24 mouse cellular contexts compared by ENCODE assay signal in the genomic region with DNA sequence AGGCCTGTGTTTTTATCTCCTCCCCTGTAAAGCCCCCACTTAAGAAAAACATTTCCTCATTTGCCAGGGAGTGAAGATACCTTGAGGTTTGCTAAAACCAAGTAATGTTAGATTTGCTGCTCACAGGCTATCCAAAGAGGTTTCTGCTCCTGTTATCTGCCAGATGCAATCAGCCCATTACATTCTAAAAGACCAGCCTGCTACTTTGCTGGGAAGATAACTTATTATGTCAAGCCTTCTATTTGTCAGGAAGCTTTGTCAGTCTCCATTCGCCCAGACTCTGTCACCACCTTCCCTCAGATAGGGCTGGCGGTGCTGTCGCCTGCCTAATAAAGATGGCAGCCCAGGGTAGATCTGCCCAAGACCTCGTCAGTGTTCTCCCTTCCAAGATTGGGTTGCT. TPM values are rescaled to one million over a fixed set of nuclear protein-coding genes. Genes with fewer than 3 reads are reported as not detected.
A peak's percentile ranks its signal among the peaks of the same experiment; 100 is the strongest.
DNase-seq lines count a peak whose midpoint lies in the region; ATAC-seq and TF ChIP-seq lines count a peak whose summit lies in the region.
"Had no signal": no experiment of that assay in that cellular context is flagged by ENCODE, and none has a peak within 500 bp of the region (broad histone marks: within the 10 kb centered on the region; RNA-seq: fewer than 3 reads in every experiment).

No protein-coding gene starts in this region.

- no peaks in the 10 kb centered on the region for H3K27me3 ChIP-seq in heart, embryonic 12.5 days (replicated peaks)
- no peaks in the 10 kb centered on the region for H3K27me3 ChIP-seq in liver, embryonic 15.5 days
- H3K27me3 ChIP-seq in cerebellum, adult 2 months (ENCODE audit: control insufficient read depth, insufficient read depth, low read length), result no peaks in the 10 kb centered on the region
- H3K27me3 ChIP-seq: forebrain, embryonic 15.5 days; midbrain, embryonic 12.5 days had no signal

- DNase-seq in heart, postnatal 4 days, result no peak
- DNase-seq in layer of hippocampus, adult 2 months (ENCODE audit: low spot score in 2 of 2), result no peak
- no peak for DNase-seq in layer of hippocampus, adult 9-11 months
- DNase-seq in MN1 (ENCODE audit: low spot score), result peak; percentile 32
- no peak for DNase-seq in kidney, postnatal 36 days
- no peak for DNase-seq in cerebellum, adult 2 months
- DNase-seq: adrenal gland, adult 8-10 months; cerebellum, adult 11-12 months; cerebellum, postnatal 14 days; gastrocnemius, postnatal 10 days; kidney, postnatal 4 days; left cerebral cortex, postnatal 4 days; lung, adult 18-20 months; lung, postnatal 10 days; thymus, adult 2 months; thymus, postnatal 4 days had no signal

- no peak for ATAC-seq in heart, embryonic 12.5 days (ENCODE audit: insufficient number of reproducible peaks, low FRiP score)
- peak; percentile 47; the same call in 1 of the 2 replicates for ATAC-seq in liver, embryonic 15.5 days (ENCODE audit: insufficient read depth)
- ATAC-seq: forebrain, embryonic 15.5 days; intestine, postnatal 0 days had no signal

- WGBS in heart, embryonic 12.5 days, result 16% methylated on average over 4 of the region's 4 CpGs
- WGBS in liver, embryonic 15.5 days (ENCODE audit: insufficient replicate concordance), result 19% methylated on average over 4 of the region's 4 CpGs
- 93% methylated on average over 4 of the region's 4 CpGs for WGBS in cerebellum, adult 2 months

- TF ChIP-seq CTCF in layer of hippocampus, adult 2 months (conservative IDR thresholded peaks at IDR 0.05), result no peak
- no peak for TF ChIP-seq CTCF in cerebellum, adult 2 months (IDR thresholded peaks at IDR 0.05; ENCODE audit: borderline replicate concordance, insufficient read depth, low read depth, low read length)

- no peak for TF ChIP-seq POLR2A in cerebellum, adult 2 months (IDR thresholded peaks at IDR 0.05; ENCODE audit: borderline replicate concordance, insufficient read depth, low read length)

- H3K4me1 ChIP-seq in heart, embryonic 12.5 days (replicated peaks), result peaks cover 58% of the 10 kb centered on the region
- peaks cover 14% of the 10 kb centered on the region for H3K4me1 ChIP-seq in liver, embryonic 15.5 days (replicated peaks)
- H3K4me1 ChIP-seq in cerebellum, adult 2 months (ENCODE audit: control insufficient read depth, insufficient read depth, low read length), result no peaks in the 10 kb centered on the region
- H3K4me1 ChIP-seq: forebrain, embryonic 15.5 days; hindbrain, embryonic 10.5 days; midbrain, embryonic 12.5 days had no signal

- H3K27ac ChIP-seq in heart, embryonic 12.5 days (ENCODE audit: poor library complexity, severe bottlenecking), result peak overlapping the region; percentile 44; the same call in 1 of the 2 replicates
- H3K27ac ChIP-seq in layer of hippocampus, adult 2 months, result peak overlapping the region; percentile 40; the same call in 1 of the 2 replicates
- H3K27ac ChIP-seq in liver, embryonic 15.5 days (replicated peaks), result 0 out of 2 replicates have a peak overlapping the region, but pooled peaks have one; percentile 6
- no peak overlapping the region for H3K27ac ChIP-seq in cerebellum, adult 2 months (ENCODE audit: insufficient read depth, low read length)
- H3K27ac ChIP-seq: forebrain, embryonic 15.5 days; hindbrain, embryonic 10.5 days; left cerebral cortex, adult 2 months; midbrain, embryonic 12.5 days; stomach, postnatal 0 days had no signal

- peaks cover 63% of the 10 kb centered on the region for H3K36me3 ChIP-seq in heart, embryonic 12.5 days
- H3K36me3 ChIP-seq in liver, embryonic 15.5 days (replicated peaks), result 0 out of 2 replicates have a peak, but pooled peaks cover 6% of the 10 kb centered on the region

- no peak overlapping the region for H3K4me3 ChIP-seq in heart, embryonic 12.5 days
- H3K4me3 ChIP-seq in layer of hippocampus, adult 2 months, result no peak overlapping the region
- H3K4me3 ChIP-seq in liver, embryonic 15.5 days (replicated peaks), result no peak overlapping the region
- H3K4me3 ChIP-seq in cerebellum, adult 2 months (replicated peaks; ENCODE audit: insufficient read depth, low read depth, low read length), result no peak overlapping the region
- H3K4me3 ChIP-seq: forebrain, embryonic 15.5 days; hindbrain, embryonic 10.5 days; left cerebral cortex, adult 2 months; midbrain, embryonic 12.5 days had no signal

- H3K4me2 ChIP-seq in heart, embryonic 12.5 days, result no peak overlapping the region
- H3K4me2 ChIP-seq in liver, embryonic 15.5 days, result no peak overlapping the region
- H3K4me2 ChIP-seq: forebrain, embryonic 15.5 days; midbrain, embryonic 12.5 days had no signal

- no peaks in the 10 kb centered on the region for H3K9me3 ChIP-seq in heart, embryonic 12.5 days (replicated peaks)
- no peaks in the 10 kb centered on the region for H3K9me3 ChIP-seq in liver, embryonic 15.5 days (replicated peaks)
- H3K9me3 ChIP-seq: forebrain, embryonic 15.5 days; hindbrain, embryonic 10.5 days; midbrain, embryonic 12.5 days had no signal

- H3K9ac ChIP-seq in heart, embryonic 12.5 days, result no peak overlapping the region
- H3K9ac ChIP-seq in liver, embryonic 15.5 days, result no peak overlapping the region
- H3K9ac ChIP-seq: forebrain, embryonic 15.5 days; midbrain, embryonic 12.5 days had no signal

RNA-seq across cellular contexts. Expression of gene Igsf3, which starts 59.6 kb away (rescaled TPM):
- 46.6 and 46.8 TPM in 2 replicates for polyA plus RNA-seq in heart, embryonic 12.5 days (2016; fragmentation: Nextera tagmentation; extraction: Ambion mirVana)
- 10 to 100 TPM; 26.9 to 29.8 TPM for total RNA-seq in heart, postnatal 4 days (2021)
- total RNA-seq in layer of hippocampus, adult 2 months (2021), result 10 to 100 TPM; 19.4 to 20.6 TPM
- polyA plus RNA-seq in liver, embryonic 15.5 days (2015; fragmentation: Nextera tagmentation; extraction: Ambion mirVana), result 4.5 TPM in 2 replicates
- 4.3 and 5.1 TPM in 2 replicates for polyA plus RNA-seq in cerebellum, adult 2 months (2012; rRNA removed)
